Mouse (Mus musculus) heart, postnatal 36 days (tissue): ENCODE results near the gene Bad. TPM values are rescaled to one million over a fixed set of nuclear protein-coding genes. Genes with fewer than 3 reads are reported as not detected.

Experiments
- DNase-seq, 2 experiments: peaks; one replicate each; pipeline ENCODE4 v3.0.0; 2021 to 2022
- intact Hi-C: fragments of 180-260 bp; cut with DNase I; formaldehyde crosslinking; loops from one replicate; pipeline ENCODE4 v1.15.1; 2025
- total RNA-seq, 2 experiments: library from RNA; stranded (reverse); gene quantifications; 2 replicates each; pipeline ENCODE4 v1.2.3; 2021

Gene Bad
- total RNA-seq, 2 experiments from 2014 or later = 22.0 to 24.7 TPM

- DNase-seq = no peak
- intact Hi-C loops = no loop called here
Measured at GRCm38 (mm10) chr19:6913991-6914390, 27.7 kb upstream of the Bad start.

DNA sequence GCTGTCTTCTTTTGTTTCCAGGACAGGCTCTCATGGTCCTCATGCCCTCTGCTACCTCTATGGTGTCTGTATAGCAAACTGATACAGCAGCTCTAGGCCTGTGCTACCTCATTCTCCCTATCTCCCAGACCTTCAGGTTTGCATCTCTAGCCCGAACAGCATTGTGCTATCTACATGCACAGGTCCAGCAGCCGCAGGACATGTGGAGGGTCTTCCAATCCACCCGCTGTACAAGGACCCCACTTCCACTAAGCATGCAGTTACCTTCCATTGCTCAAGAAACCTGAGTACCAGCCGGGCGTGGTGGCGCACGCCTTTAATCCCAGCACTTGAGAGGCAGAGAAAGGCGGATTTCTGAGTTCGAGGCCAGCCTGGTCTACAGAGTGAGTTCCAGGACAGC is 27.1 kb upstream of the Bad start:
- intact Hi-C loops = no loop called here
- no peak for DNase-seq

GRCm38 (mm10) chr19:6915276-6915675 is 26.4 kb upstream of the Bad start:
- intact Hi-C loops = no loop called here
- no peak for DNase-seq

DNA sequence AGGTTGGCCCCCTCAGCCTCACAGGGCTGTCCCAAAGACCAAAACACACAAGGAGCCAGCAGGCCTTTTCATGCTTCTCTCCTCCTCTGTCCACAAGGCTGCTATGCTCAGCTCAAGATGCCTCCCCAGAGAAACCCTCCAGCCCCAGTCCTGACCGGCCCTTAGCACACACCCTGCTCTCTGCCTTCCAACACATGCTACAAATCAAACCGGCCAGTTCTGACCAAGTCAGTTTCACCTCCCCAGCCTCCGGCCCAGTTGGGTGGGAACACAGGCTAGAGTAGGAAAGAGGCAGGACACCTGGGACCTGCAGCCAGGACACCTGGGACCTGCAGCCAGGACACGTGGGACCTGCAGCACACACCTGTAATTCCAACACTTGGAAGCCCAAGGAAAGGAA is 25.2 kb upstream of the Bad start:
- intact Hi-C loops = no loop called here
- no peak for DNase-seq

DNA sequence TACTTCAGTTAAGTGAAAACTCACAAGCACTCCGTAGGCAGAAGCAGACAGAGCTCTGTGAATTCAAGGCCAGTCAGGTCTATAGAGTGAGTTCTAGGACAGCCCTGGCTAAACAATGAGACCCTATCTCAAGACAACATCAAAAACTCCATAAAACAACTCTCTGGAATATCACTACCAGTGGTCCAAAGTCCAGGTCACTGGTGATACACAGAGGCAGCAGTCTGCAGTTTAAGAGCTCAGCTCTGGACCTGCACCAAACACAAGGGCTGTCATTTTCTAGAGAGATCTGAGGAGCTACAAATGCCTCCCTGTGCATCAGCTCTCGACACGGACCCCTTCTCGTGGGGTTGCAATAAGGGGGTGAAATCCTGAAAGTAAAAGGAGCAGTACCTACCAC is 23.3 kb upstream of the Bad start:
- intact Hi-C loops = no loop called here
- DNase-seq = no peak

GRCm38 (mm10) chr19:6919431-6919830 is 22.2 kb upstream of the Bad start:
- DNase-seq = no peak
- intact Hi-C loops = no loop called here

- intact Hi-C loops = loop anchor here (10.0 kb wide), 1 partner anchor 275 kb away; no protein-coding TSS in a partner anchor
- DNase-seq = no peak
Measured at GRCm38 (mm10) chr19:6919876-6920740, 21.6 kb upstream of the Bad start.

- intact Hi-C loops = loop anchor here (10.0 kb wide), 1 partner anchor 274 kb away; no protein-coding TSS in a partner anchor
- peak in 1 of 2 experiments; percentile 44 for DNase-seq
Measured at GRCm38 (mm10) chr19:6920741-6921636, 20.7 kb upstream of the Bad start.

DNA sequence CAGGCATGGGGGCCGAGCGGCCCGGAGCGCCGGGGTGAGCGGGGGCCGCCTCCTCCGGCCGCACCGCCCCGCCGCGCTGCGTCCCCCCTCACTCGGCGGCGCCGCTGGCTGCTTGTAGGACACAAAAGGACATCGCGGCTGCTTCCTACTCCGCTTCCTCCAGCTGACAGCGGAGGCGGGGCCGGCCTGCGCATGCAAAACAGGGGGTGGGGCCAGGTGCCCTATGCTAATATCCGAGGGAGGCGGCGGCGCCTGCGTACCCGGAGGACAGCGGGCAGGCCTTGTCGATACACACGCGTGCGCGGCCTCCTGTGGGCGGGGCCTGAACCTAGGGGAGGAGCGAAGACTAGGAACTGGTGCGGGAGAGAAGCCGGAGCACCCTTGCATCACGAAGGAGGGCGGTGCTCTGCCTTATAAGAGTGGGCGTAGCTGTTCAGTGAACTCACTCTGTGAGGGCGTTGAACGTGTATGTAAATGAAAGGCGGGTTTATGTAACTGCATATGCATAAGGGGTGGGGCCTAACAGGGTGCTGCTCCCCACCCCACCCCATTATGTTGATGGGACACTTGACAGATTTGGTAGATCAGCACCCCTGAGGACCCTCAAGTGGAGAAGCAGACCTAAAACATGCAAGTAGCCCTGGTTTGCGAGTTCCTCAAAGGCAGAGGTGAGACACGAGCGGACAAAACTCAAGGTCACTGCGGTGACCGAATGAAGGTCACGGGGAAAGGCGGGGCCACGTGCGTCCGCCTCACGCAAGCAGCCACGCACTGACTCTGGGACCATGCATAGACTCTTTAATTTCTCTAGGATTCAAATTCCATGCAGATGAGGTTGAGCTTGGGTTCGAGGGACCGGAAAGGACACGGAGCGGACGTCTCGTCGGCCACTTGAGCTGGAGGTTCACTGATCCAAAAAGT is 19.8 kb upstream of the Bad start, which contains the start of gene Esrra:
Esrra (minus strand) TSS at position 167 of the 921 bp plus-strand sequence.
- intact Hi-C loops = loop anchor here (10.0 kb wide), 1 partner anchor 273 kb away; no protein-coding TSS in a partner anchor
- peak; percentile 99 to 100 for DNase-seq

- DNase-seq = no peak
- intact Hi-C loops = loop anchor here (10.0 kb wide), 1 partner anchor 272 kb away; no protein-coding TSS in a partner anchor
Measured at GRCm38 (mm10) chr19:6922901-6923735, 18.5 kb upstream of the Bad start.

DNA sequence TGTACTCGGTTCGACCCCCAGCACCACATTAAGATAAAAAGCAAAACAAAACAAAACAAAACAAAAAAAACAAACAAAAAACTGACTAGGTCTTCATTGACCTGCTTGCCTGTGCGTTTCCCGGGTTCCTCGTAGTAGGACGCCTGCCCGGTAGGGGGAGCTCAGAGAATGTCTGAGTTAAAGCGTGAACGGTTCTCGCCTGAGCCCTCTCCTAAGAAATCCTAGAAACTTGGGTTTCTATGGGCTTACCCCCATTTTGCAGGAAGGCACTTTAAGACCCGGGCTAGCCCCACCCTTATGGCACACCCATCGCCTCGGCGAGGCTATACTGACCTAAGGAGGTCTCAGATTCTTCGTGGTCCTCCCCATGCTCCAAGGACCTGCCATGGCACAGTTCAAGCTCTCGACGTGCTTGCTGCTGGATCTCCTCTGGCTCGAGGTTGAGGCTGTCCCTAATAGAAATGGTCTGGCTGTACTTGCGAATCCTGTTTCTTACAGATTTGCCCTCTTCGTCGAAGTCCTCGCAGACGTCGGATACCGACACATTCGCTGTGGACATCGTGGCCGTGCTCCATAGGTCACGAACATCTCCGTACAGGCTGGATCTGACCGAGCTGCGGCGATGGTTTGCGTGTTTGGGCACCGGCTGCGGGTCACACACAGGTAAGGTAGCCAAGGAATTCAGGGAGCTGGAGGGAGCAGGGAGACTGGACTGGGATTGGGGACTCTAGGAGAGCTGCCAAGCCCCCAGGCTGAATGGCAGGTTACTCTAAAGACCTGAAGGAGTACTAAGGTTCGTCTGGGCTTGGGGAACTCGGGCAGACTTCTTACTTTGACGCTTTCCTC is 17.0 kb upstream of the Bad start:
- intact Hi-C loops = loop anchor here (1.0 to 10.0 kb wide), 4 partner anchors 16 to 270 kb away; partner anchors contain the start of gene Bad

GRCm38 (mm10) chr19:6925307-6925573 is 16.4 kb upstream of the Bad start, which contains the start of gene Catsperz:
Gene Catsperz, minus strand, starts transcription at chr19:6925380.
- no peak for DNase-seq
- intact Hi-C loops = loop anchor here (2.0 to 10.0 kb wide), 2 partner anchors 16 to 270 kb away; partner anchors contain the start of gene Bad

More for the DNA sequence above, 17.0 kb upstream of the Bad start:
- DNase-seq = peak; percentile 87 to 91

GRCm38 (mm10) chr19:6925611-6926329 is 15.9 kb upstream of the Bad start:
- DNase-seq = no peak
- intact Hi-C loops = loop anchor here (2.0 to 10.0 kb wide), 2 partner anchors 15 to 269 kb away; partner anchors contain the start of gene Bad

DNA sequence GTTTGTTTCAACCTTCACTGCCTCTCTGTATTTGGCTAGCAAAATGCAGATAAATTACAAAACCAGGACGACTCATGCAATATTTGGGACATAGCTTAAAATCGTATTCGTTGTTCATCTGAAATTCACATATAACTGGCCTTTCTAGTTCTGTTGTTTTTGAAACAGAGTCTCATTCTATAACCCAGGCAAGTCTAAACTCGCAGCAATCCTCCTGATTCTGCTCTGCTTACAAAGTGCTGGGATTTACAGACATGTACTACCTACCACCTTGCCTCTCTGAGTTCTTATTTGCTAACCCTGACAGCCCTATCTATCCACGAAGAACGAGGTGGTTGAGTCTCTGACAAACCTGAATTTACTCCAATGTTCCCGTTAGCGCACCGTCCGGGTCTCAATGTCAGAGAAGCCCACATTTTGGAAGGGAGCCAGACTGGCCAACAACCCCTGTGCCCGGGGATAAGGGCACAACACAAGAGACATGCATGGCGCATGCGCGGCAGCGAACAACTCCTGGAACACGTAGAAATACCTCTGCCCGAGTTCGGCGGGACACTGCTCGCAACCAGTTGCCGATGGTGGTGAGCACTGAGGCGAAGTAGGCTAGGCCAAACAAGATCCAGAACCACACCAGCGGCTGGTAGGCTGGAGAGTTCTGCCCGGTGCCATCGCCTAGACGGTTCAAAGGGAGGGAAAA is 15.0 kb upstream of the Bad start:
- intact Hi-C loops = loop anchor here (10.0 kb wide), 1 partner anchor 268 kb away; no protein-coding TSS in a partner anchor
- DNase-seq = no peak

GRCm38 (mm10) chr19:6928080-6928479 is 13.6 kb upstream of the Bad start:
- intact Hi-C loops = loop anchor here (10.0 kb wide), 1 partner anchor 267 kb away; no protein-coding TSS in a partner anchor
- DNase-seq = no peak

GRCm38 (mm10) chr19:6931002-6931401 is 10.7 kb upstream of the Bad start:
- DNase-seq = no peak
- intact Hi-C loops = no loop called here

GRCm38 (mm10) chr19:6932018-6932417 is 9.6 kb upstream of the Bad start:
- DNase-seq = no peak
- intact Hi-C loops = no loop called here
